Mouse (Mus musculus): ENCODE data around the gene Sema6d. TPM values are rescaled to one million over a fixed set of nuclear protein-coding genes. Genes with fewer than 3 reads are reported as not detected.

Gene Sema6d
- total and polyA plus RNA-seq, 2 experiments from 2014 or later: 31.2 to 90.0 TPM

DNA sequence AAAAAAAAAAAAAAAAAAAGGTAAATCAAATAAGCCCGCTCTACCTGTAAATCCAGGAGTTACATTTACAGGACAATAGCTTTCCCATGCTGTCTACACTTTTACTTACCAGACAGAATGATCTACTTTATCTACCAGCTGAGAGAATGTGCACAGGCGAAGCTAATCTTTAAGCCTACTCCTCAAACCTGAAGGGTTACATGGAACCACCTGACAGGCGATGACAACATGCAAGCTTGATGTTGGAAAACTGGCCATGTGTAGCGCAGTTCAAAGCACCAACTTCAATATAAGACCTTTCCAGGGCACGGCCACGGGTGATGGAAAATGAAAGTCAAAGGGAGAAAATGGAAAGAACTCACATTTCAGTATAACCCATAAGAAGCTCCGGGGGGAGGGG is 35.7 kb downstream of the Sema6d start:
- no peaks in the 10 kb centered on the region for H3K4me1 ChIP-seq (ENCODE audit: insufficient read depth, low read length)
- H3K36me3 ChIP-seq (ENCODE audit: insufficient read depth, low read length): no peaks in the 10 kb centered on the region
- no peak overlapping the region for H3K27ac ChIP-seq
- no peak overlapping the region for H3K9ac ChIP-seq (replicated peaks; ENCODE audit: low read length)
- no peaks in the 10 kb centered on the region for H3K27me3 ChIP-seq (ENCODE audit: insufficient read depth, low read length)
- 89% methylated on average over 7 of the region's 7 CpGs for WGBS
- H3K4me3 ChIP-seq (ENCODE audit: low read length): no peak overlapping the region
- H3K4me2 ChIP-seq (ENCODE audit: low read depth, low read length): no peak overlapping the region
- no peak for TF ChIP-seq CTCF (IDR thresholded peaks at IDR 0.05; ENCODE audit: low read depth)
- H3K9me3 ChIP-seq (ENCODE audit: low read length): no peaks in the 10 kb centered on the region
- DNase-seq (ENCODE audit: low spot score): no peak
- no peak for ATAC-seq

DNA sequence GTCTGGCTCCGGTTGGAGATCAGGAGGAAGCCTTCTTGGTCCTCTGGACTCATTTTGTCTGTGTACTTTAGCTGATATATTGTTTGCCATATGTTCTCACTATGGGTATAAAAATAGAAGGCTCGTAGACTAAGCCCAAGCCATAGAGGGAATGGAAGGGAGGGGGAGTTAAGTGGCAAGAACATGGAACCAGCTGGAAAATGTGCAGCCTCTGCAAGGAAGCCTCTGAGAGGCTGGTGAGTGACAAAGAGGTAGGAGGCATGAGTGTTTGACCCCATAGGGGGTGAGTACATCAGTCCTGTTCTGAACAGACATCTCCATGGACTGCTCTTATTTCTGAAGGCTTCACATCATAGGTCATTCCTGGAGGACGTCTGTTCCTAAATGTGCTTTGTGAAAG is 37.1 kb downstream of the Sema6d start:
- no peak overlapping the region for H3K4me2 ChIP-seq (ENCODE audit: low read depth, low read length)
- no peaks in the 10 kb centered on the region for H3K27me3 ChIP-seq (ENCODE audit: insufficient read depth, low read length)
- DNase-seq (ENCODE audit: low spot score) (no peak), ATAC-seq (no peak)
- no peak for TF ChIP-seq CTCF (IDR thresholded peaks at IDR 0.05; ENCODE audit: low read depth)
- 63% methylated on average over 3 of the region's 3 CpGs for WGBS
- no peaks in the 10 kb centered on the region for H3K9me3 ChIP-seq (ENCODE audit: low read length)
- H3K4me3 ChIP-seq (ENCODE audit: low read length): no peak overlapping the region
- no peak overlapping the region for H3K27ac ChIP-seq
- H3K9ac ChIP-seq (replicated peaks; ENCODE audit: low read length): no peak overlapping the region
- H3K4me1 ChIP-seq (ENCODE audit: insufficient read depth, low read length): peaks cover 7% of the 10 kb centered on the region; the same call in 1 of the 2 replicates
- no peaks in the 10 kb centered on the region for H3K36me3 ChIP-seq (ENCODE audit: insufficient read depth, low read length)

DNA sequence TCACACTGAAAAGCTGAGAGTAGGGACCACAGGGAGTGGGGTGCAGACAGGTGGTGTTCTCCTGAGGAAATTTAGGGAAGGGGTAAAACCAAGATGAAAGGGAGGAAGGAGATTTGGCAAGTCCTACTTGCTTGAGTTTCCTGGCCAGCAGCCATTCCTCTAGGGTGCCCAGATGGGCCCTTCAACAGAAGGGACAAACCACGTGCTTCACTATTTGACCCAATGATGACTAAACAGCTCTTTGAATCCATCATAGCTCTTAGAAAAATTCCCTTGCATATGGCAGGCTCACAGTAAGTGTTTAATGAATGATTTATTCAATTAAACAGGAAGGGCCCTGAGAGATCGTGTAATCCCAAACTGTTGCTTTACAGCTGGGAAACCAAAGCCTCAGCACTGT is 41.1 kb downstream of the Sema6d start:
- peaks cover 12% of the 10 kb centered on the region for H3K4me1 ChIP-seq (ENCODE audit: insufficient read depth, low read length)
- H3K27me3 ChIP-seq (ENCODE audit: insufficient read depth, low read length): no peaks in the 10 kb centered on the region
- no peak overlapping the region for H3K4me2 ChIP-seq (ENCODE audit: low read depth, low read length)
- no peaks in the 10 kb centered on the region for H3K36me3 ChIP-seq (ENCODE audit: insufficient read depth, low read length)
- H3K4me3 ChIP-seq (ENCODE audit: low read length): no peak overlapping the region
- H3K9me3 ChIP-seq (ENCODE audit: low read length): no peaks in the 10 kb centered on the region
- ATAC-seq (no peak), DNase-seq (ENCODE audit: low spot score) (peak; percentile 28)
- 45% methylated on average over 2 of the region's 2 CpGs for WGBS
- no peak overlapping the region for H3K9ac ChIP-seq (replicated peaks; ENCODE audit: low read length)
- no peak for TF ChIP-seq CTCF (IDR thresholded peaks at IDR 0.05; ENCODE audit: low read depth)
- H3K27ac ChIP-seq: no peak overlapping the region

DNA sequence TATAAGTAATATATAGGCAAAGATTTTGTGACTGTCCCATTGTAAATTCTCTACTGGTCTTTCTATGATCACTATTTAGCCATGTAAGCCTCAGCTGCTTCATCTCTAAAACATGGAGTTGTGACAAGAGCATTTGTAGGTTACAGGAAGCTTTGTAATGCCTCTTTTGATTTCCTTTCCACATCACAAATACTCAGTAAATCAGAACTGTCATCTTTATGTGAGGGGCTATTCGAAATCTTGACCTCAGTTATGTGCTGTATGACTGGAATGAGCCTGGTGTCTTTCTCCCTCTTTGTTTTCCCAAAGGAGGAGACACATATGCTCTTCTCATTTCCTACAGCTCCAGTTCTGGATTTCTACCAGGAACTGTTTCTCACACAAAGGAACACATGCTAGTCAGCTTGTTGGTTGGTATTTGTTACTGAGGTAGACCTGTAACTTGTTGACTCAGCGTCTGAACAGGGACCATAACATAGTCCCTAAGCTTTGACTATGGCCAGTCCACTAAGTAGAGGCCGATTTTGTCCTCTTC is 51.8 kb downstream of the Sema6d start:
- H3K9me3 ChIP-seq (ENCODE audit: low read length): no peaks in the 10 kb centered on the region
- DNase-seq (ENCODE audit: low spot score) (no peak), ATAC-seq (no peak)
- H3K4me3 ChIP-seq (ENCODE audit: low read length): no peak overlapping the region
- H3K4me2 ChIP-seq (ENCODE audit: low read depth, low read length): no peak overlapping the region
- WGBS: 81% methylated on average over 3 of the region's 3 CpGs
- H3K27me3 ChIP-seq (ENCODE audit: insufficient read depth, low read length): no peaks in the 10 kb centered on the region
- no peak overlapping the region for H3K27ac ChIP-seq
- H3K9ac ChIP-seq (replicated peaks; ENCODE audit: low read length): no peak overlapping the region
- TF ChIP-seq CTCF (IDR thresholded peaks at IDR 0.05; ENCODE audit: low read depth): no peak
- H3K36me3 ChIP-seq (ENCODE audit: insufficient read depth, low read length): no peaks in the 10 kb centered on the region
- no peaks in the 10 kb centered on the region for H3K4me1 ChIP-seq (ENCODE audit: insufficient read depth, low read length)

DNA sequence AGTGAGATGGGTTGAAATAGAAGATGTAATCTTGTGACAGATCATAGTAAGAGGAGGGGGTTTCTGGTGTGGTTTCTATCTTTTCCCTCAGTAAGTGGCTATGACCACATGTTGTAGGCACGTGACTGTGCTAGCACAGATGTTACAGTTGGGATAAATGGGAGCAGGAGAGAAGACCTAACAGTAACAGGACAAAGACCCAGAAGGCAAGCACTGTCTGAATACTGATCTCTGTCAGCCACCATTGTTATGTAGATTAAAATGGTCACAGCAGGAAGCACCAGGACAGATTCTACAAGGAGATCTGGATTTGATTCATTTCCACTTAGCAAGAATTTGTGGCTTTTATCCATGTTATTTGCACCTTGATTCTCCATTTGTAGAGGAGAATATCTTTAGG is 55.8 kb downstream of the Sema6d start:
- no peak for TF ChIP-seq CTCF (IDR thresholded peaks at IDR 0.05; ENCODE audit: low read depth)
- ATAC-seq: no peak
- 6% methylated on average over 1 of the region's 1 CpGs for WGBS

DNA sequence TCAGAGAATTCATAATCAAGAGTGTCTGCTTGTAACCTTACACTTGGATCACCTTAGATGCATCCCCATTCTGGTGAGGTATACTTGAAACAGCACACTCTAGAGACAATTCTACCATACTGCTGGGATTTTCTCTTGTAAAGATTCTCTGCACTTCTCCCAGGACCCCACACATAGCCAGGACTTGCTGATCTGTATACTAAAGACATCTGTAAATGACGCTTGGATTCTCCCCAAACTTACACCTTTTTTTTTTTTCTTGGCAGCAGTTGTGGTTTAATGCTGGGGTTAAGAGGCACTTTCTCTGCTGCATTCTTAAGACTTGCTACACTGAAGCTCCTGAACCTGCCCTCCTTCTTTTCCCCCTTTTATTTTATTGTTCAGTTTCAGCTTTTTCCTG is 68.4 kb downstream of the Sema6d start:
- Histone ChIP-seq H3K36me3 (ENCODE audit: insufficient read depth, low read length) (no peaks in the 10 kb centered on the region), H3K9me3 (ENCODE audit: low read length) (no peaks in the 10 kb centered on the region), H3K9ac (replicated peaks; ENCODE audit: low read length) (no peak overlapping the region), H3K4me1 (ENCODE audit: insufficient read depth, low read length) (0 out of 2 replicates have a peak, but pooled peaks cover 5% of the 10 kb centered on the region), H3K4me3 (ENCODE audit: low read length) (no peak overlapping the region), H3K27ac (no peak overlapping the region), H3K27me3 (ENCODE audit: insufficient read depth, low read length) (no peaks in the 10 kb centered on the region), H3K4me2 (ENCODE audit: low read depth, low read length) (no peak overlapping the region)
- no peak for ATAC-seq
- DNase-seq (ENCODE audit: low spot score): no peak
- no peak for TF ChIP-seq CTCF (IDR thresholded peaks at IDR 0.05; ENCODE audit: low read depth)
- WGBS: 29% methylated on average over 1 of the region's 1 CpGs

More for the DNA sequence above, 55.8 kb downstream of the Sema6d start:
- H3K4me1 ChIP-seq (ENCODE audit: insufficient read depth, low read length): no peaks in the 10 kb centered on the region
- no peak overlapping the region for H3K4me3 ChIP-seq (ENCODE audit: low read length)
- DNase-seq (ENCODE audit: low spot score): no peak
- H3K9ac ChIP-seq (replicated peaks; ENCODE audit: low read length): no peak overlapping the region
- H3K27me3 ChIP-seq (ENCODE audit: insufficient read depth, low read length): no peaks in the 10 kb centered on the region
- no peaks in the 10 kb centered on the region for H3K36me3 ChIP-seq (ENCODE audit: insufficient read depth, low read length)
- H3K27ac ChIP-seq: no peak overlapping the region
- no peaks in the 10 kb centered on the region for H3K9me3 ChIP-seq (ENCODE audit: low read length)
- H3K4me2 ChIP-seq (ENCODE audit: low read depth, low read length): no peak overlapping the region

DNA sequence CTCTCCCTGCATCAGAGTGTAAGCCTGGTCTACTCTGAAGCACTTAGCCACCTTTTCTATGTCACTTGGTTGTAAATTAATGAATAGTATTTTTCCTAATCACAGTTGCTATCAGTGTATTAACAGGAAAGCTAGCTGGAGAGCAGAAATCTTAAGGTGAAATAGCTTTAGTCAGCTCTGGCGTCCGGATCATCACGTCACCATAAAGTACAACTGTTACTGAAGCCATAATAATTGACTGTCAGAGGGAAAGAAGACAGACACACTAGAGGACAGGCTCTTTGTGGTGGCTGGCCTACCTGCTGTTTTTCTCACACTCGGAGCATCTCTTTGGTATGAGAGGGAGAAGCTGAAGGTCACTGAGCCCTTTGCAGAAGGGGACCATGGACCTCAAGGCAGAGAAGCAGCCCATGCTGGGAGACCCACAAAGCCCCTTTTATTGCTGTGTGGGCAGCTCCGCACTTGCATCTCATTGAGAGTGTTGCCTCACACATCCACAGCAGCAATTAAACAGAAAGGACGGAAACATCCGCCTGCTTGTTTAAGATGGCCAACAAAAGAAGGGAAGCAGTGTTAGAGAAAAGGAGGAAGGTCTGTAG is 72.3 kb downstream of the Sema6d start:
- TF ChIP-seq CTCF (IDR thresholded peaks at IDR 0.05; ENCODE audit: low read depth): no peak
- H3K27ac ChIP-seq: peak overlapping the region; percentile 55
- DNase-seq (ENCODE audit: low spot score) (peak; percentile 27), ATAC-seq (peak; percentile 62; the same call in 1 of the 2 replicates)
- 0 out of 2 replicates have a peak, but pooled peaks cover 5% of the 10 kb centered on the region for H3K4me1 ChIP-seq (ENCODE audit: insufficient read depth, low read length)
- H3K4me3 ChIP-seq (ENCODE audit: low read length): no peak overlapping the region
- H3K4me2 ChIP-seq (ENCODE audit: low read depth, low read length): no peak overlapping the region
- H3K36me3 ChIP-seq (ENCODE audit: insufficient read depth, low read length): no peaks in the 10 kb centered on the region
- no peaks in the 10 kb centered on the region for H3K9me3 ChIP-seq (ENCODE audit: low read length)
- H3K27me3 ChIP-seq (ENCODE audit: insufficient read depth, low read length): no peaks in the 10 kb centered on the region
- no peak overlapping the region for H3K9ac ChIP-seq (replicated peaks; ENCODE audit: low read length)
- 29% methylated on average over 7 of the region's 7 CpGs for WGBS

All from hindbrain, postnatal 0 days (tissue).